Mouse (Mus musculus) bone marrow macrophage, adult 2 months (primary cell): ENCODE results near the gene Bach2. TPM values are rescaled to one million over a fixed set of nuclear protein-coding genes. Genes with fewer than 3 reads are reported as not detected.

Experiments
- H3K27ac ChIP-seq: 2 replicates; pipeline ENCODE4 v1.5.1; 2012; ENCODE audit warnings: low read depth, low read length; ENCODE audit not compliant: insufficient read depth
- H3K4me1 ChIP-seq: 2 replicates; pipeline ENCODE4 v1.6.1; 2012; ENCODE audit warnings: low read length; ENCODE audit not compliant: control insufficient read depth, insufficient read depth
- H3K4me3 ChIP-seq: 2 replicates; pipeline ENCODE4 v1.5.1; 2012; ENCODE audit warnings: mild to moderate bottlenecking, low read length, moderate library complexity; ENCODE audit not compliant: insufficient read depth
- CTCF ChIP-seq: IDR thresholded peaks from 2 replicates; pipeline ENCODE4 v1.5.1; 2012; ENCODE audit warnings: low read depth, mild to moderate bottlenecking, low read length, moderate library complexity
- POLR2A ChIP-seq: IDR thresholded peaks from 2 replicates; pipeline ENCODE4 v1.6.1; 2012; ENCODE audit warnings: mild to moderate bottlenecking, low read depth, low read length, borderline replicate concordance
- polyA plus RNA-seq: library from polyadenylated mRNA; stranded (reverse); fragments of >200 nt; gene quantifications from 2 replicates; pipeline ENCODE4 v1.2.4, GENCODE M21; 2012; ENCODE audit not compliant: missing spikeins, insufficient read depth, insufficient read length

The Bach2 gene
- polyA plus RNA-seq, 1 experiment = 1.4 TPM

DNA sequence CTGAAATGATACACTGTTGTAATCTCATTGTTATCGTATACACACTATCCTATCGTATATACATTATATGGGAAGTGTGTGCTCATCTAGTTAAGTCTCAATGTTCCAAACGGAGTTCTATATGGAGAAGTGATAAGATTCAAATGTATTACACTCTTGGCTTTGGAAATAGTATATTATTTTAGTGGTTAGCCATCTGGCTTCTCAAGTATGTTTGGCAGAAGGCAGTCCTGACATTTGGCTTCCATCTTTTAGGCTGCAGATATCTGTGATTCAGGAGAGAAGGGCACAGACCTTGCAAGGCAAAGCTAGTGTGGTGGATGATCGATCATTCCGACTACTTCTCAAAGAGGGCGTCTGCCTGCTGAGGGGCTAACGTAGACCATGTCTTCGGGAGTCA lies 47.8 kb downstream of the Bach2 start:
- TF ChIP-seq CTCF = no peak
- no peak for TF ChIP-seq POLR2A
- Histone ChIP-seq H3K4me1 (peaks cover 14% of the 10 kb centered on the region), H3K4me3 (no peak overlapping the region)

DNA sequence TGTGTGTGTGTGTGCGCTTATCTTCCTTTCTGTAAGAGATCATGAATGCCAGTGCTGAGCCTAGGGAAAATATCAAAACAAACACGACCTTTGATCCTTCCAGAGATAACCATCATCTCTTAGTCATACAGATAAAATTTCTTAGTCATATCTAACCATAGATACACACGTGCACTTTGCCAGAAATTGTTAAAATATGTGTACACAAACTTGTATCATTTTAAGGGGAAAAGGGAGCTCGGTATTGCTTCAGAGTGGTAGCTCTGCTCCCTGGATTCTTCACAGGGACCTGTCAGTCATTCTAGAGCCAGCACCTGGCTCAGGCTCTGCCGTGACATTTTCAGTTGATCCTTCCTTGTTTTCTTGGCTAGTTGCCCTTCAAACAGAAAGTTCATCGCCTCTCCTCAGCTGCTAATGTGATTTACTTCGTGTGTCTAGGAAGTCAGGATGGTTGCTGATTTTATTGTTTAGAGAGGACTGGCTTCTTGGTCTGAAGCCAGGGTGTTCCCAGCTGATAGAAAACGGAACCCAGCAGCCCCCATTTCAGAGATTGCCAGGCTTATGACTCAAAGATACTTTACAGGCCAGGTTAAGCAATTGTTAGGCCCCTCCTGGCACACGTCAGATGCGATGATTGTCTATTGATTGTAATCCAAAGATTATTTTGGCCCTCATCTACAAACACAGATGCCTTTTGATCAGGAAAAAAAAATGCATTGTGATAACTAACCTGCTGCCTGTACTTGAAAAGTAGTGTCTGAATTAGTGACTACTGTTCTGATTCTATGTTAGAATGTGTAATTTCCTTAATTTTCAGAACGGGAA lies 49.6 kb downstream of the Bach2 start:
- H3K4me1 ChIP-seq = peaks cover 14% of the 10 kb centered on the region
- TF ChIP-seq CTCF = no peak
- TF ChIP-seq POLR2A = no peak
- H3K27ac ChIP-seq = peak overlapping the region; percentile 11; the same call in 1 of the 2 replicates
- no peak overlapping the region for H3K4me3 ChIP-seq

More for the DNA sequence above, 47.8 kb downstream of the Bach2 start:
- H3K27ac ChIP-seq = no peak overlapping the region

DNA sequence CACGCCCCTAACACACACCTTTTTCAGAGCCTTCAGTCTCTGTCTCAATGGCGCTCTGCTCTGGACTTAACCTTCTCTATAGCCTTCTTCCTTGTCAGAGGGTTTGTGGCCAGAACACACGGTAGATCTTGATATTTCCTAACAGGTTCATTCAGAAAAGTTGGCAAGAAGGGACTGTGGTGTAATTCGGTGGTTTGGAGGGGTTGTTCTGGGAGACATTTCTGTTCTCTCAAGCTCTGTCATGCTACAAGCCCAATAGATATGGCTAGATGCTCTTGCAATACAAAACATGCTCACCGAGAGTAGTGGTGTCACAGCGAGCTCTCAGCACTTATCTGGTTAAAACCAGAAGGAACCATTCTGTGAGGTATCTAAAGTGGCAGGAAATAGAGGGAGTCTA lies 51.2 kb downstream of the Bach2 start:
- no peak overlapping the region for H3K4me3 ChIP-seq
- no peak overlapping the region for H3K27ac ChIP-seq
- TF ChIP-seq POLR2A (no peak), CTCF (no peak)
- H3K4me1 ChIP-seq = peaks cover 14% of the 10 kb centered on the region

GRCm38 (mm10) chr4:32291406-32291805 lies 52.8 kb downstream of the Bach2 start:
- no peak overlapping the region for H3K27ac ChIP-seq
- TF ChIP-seq CTCF (no peak), POLR2A (no peak)
- no peak overlapping the region for H3K4me3 ChIP-seq
- H3K4me1 ChIP-seq = peaks cover 14% of the 10 kb centered on the region

DNA sequence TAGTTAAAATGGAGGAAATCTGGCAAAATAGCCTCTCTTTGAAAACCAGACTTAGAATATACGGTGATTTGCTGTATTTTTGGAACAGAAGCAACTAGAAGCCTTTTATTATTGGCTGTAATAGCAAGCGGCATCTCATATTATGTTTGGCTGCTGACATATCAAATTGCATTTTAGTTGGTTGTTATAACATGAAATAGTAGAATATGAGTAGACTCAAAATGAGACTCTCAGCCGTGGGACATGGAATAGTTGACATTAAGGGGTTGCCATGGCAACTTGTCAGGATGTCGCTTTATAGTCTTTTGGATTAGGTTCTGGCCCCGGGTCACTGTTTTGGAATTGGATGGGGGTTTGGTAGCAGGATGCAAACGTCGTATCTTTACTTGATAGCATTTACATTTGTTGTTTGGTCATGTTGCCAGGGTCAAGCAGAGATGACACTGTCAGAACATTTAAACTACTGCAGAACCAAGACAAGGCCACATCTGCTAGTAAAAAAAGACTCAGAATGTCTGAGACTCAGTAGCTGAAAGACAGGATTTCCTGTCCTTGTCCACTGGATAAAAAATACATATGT lies 55.2 kb downstream of the Bach2 start:
- Histone ChIP-seq H3K4me1 (peaks cover 9% of the 10 kb centered on the region), H3K27ac (no peak overlapping the region), H3K4me3 (no peak overlapping the region)
- TF ChIP-seq CTCF (no peak), POLR2A (no peak)

DNA sequence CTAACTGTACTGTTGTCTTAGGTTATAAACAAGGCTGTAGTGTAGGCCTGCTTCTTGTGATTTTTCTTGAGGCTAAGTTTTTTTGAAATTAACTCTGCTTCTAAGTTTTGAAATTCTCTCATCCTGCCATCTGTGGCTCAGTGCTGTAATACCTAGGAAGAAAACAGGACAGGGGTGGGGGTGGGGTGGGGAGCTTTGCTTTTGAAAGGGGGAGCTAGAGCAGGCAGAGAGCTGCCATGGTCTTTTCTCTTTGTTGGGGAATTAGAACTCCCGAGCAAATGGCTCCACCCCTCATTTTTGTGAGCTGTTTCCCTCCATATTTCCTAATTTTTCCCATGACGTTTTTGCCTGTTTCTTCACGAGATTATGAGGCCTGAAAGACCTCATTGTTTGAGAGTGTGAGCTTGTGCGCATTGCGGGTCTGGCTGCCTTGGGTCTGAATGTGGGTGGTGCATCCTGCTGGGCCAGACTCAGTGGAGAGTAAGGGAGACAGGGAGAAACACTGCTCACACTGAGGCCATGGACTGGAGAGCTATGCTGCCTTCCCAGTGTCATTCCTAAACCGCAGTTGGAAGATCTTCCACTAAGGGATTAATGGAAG lies 58.6 kb downstream of the Bach2 start:
- Histone ChIP-seq H3K27ac (no peak overlapping the region), H3K4me1 (peaks cover under 1% of the 10 kb centered on the region; the same call in 1 of the 2 replicates), H3K4me3 (no peak overlapping the region)
- no peak for TF ChIP-seq CTCF

DNA sequence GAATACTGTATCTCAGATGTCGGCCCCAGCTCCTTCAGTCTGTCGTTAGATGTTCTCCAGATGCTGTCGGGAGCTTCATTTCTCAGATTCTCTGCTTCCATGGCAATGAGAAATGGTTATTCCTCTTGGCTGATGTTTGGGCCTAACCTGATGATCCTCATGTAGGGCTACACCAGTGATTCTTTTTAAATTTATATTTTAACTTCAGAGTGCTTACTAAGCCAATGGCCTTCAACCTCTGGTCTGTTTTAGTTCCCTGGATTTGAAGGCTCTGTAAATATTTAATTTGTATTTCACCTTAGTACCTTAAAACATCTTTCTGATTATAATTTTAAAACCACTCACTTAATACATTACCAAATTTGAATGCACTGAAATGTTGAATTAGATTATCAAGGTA lies 60.6 kb downstream of the Bach2 start:
- H3K4me1 ChIP-seq = peaks cover 15% of the 10 kb centered on the region
- no peak overlapping the region for H3K27ac ChIP-seq
- TF ChIP-seq POLR2A (no peak), CTCF (no peak)
- H3K4me3 ChIP-seq = no peak overlapping the region

- TF ChIP-seq POLR2A (no peak), CTCF (no peak)
These were observed 61.4 kb downstream of the Bach2 start for GRCm38 (mm10) chr4:32299970-32300369.

GRCm38 (mm10) chr4:32302668-32303067 lies 64.1 kb downstream of the Bach2 start:
- Histone ChIP-seq H3K4me1 (peaks cover 19% of the 10 kb centered on the region), H3K27ac (no peak overlapping the region), H3K4me3 (no peak overlapping the region)
- TF ChIP-seq CTCF (no peak), POLR2A (no peak)

More at GRCm38 (mm10) chr4:32299970-32300369, 61.4 kb downstream of the Bach2 start:
- H3K4me1 ChIP-seq = peaks cover 19% of the 10 kb centered on the region
- H3K4me3 ChIP-seq = no peak overlapping the region
- H3K27ac ChIP-seq = no peak overlapping the region

- no peak overlapping the region for H3K27ac ChIP-seq
- H3K4me3 ChIP-seq = no peak overlapping the region
- TF ChIP-seq CTCF (no peak), POLR2A (no peak)
- H3K4me1 ChIP-seq = peaks cover 19% of the 10 kb centered on the region
These were observed 64.5 kb downstream of the Bach2 start for GRCm38 (mm10) chr4:32303076-32303475.
